Mouse (Mus musculus): Measurements from ENCODE around the gene AC129217.1. TPM values are rescaled to one million over a fixed set of nuclear protein-coding genes. Genes with fewer than 3 reads are reported as not detected.
A peak's percentile ranks its signal among the peaks of the same experiment; 100 is the strongest.

The AC129217.1 gene
- polyA plus RNA-seq, 1 experiment from 2014 or later: not detected

DNA sequence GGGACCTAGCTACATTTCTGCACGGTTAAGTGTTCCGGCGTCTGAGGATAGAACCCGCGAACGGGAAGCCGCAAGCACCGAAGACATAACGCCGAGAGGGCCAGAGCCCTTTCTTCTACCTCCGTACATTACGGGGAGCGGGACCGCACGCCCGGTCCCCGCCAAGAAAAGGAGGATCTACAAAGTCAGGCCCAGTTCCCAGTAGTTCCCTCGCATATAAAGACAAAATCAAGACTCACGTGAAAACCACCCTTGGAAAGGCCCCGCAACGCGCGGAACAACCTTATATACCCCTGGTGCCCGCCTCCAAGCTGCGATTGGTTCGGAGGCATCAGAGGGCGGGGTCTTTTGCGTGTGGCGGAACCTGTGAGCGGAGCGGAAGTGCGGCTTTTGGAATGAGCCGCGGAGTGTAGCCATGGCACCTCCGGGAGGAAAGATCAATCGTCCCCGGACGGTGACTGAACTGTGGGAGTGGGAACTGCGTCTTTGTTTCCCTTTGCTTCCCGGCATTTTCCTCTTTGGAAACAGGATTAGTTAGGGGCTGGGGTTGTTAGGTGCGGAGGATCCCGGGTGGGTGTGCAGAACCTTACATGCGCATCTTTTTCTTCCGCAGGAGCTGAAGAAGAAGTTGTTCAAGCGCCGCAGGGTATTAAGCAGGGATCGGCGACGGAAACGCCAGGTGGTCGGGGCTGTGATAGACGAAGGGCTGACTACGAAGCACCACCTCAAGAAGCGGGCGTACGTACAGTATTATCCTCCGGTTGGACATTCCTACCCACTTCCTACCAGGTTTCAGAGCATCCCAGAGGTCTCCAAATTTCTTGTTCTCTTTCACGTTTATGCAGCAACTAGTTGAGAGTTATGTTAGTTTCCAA, 59.2 kb downstream of the AC129217.1 start, which contains the start of the genes 1810009A15Rik and Gm49416:
1810009A15Rik (plus strand) TSS at position 343 of the 875 bp plus-strand sequence.
Gm49416 (plus strand) TSS at position 416 of the 875 bp plus-strand sequence.
- H3K4me1 ChIP-seq (ENCODE audit: control insufficient read depth, insufficient read depth, low read length): peaks cover 24% of the 10 kb centered on the region
- H3K9me3 ChIP-seq (replicated peaks; ENCODE audit: control insufficient read depth, low read length, poor library complexity, severe bottlenecking): no peaks in the 10 kb centered on the region
- peak within 1 kb of the TSS; percentile 90 for H3K4me2 ChIP-seq (ENCODE audit: low read length)
- peak within 1 kb of the TSS; percentile 71 for H3K4me3 ChIP-seq (ENCODE audit: low read depth, low read length)
- H3K9ac ChIP-seq (ENCODE audit: low read depth, low read length): peak within 1 kb of the TSS; percentile 70
- H3K27ac ChIP-seq (ENCODE audit: low read length): peak within 1 kb of the TSS; percentile 88
- under 1% methylated on average over 58 of the region's 58 CpGs for WGBS
- peak; percentile 95 for ATAC-seq
- H3K27me3 ChIP-seq (ENCODE audit: control insufficient read depth, insufficient read depth, low read depth, low read length): no peaks in the 10 kb centered on the region
- no peaks in the 10 kb centered on the region for H3K36me3 ChIP-seq (ENCODE audit: control insufficient read depth, insufficient read depth, low read length)

Small RNA genes within 50 kb of the gene (microRNA-seq; reads per million reads assigned to microRNA genes)
- 0.69 reads per million for gene Mir5136

Other genes with a start within 250 kb of the AC129217.1 start
- gene Slc22a8, start 238.5 kb upstream of the AC129217.1 start, polyA plus RNA-seq (2015; fragmentation: Nextera tagmentation; extraction: Ambion mirVana): 11.7 and 13.6 TPM in 2 replicates
- gene Slc22a6, start 211.7 kb upstream of the AC129217.1 start, polyA plus RNA-seq (2015; fragmentation: Nextera tagmentation; extraction: Ambion mirVana): 9.2 and 10.0 TPM in 2 replicates
- 0.53 and 0.65 TPM in 2 replicates for gene Chrm1, start 166.0 kb upstream of the AC129217.1 start, polyA plus RNA-seq (2015; fragmentation: Nextera tagmentation; extraction: Ambion mirVana)
- 176 and 182 TPM in 2 replicates for gene Slc3a2, start 106.4 kb upstream of the AC129217.1 start, polyA plus RNA-seq (2015; fragmentation: Nextera tagmentation; extraction: Ambion mirVana)
- gene Wdr74, start 93.9 kb upstream of the AC129217.1 start, polyA plus RNA-seq (2015; fragmentation: Nextera tagmentation; extraction: Ambion mirVana): 93.1 and 95.9 TPM in 2 replicates
- 1.2 and 1.8 TPM in 2 replicates for gene 1700092M07Rik, start 89.1 kb upstream of the AC129217.1 start, polyA plus RNA-seq (2015; fragmentation: Nextera tagmentation; extraction: Ambion mirVana)
- gene Stx5a, start 88.4 kb upstream of the AC129217.1 start, polyA plus RNA-seq (2015; fragmentation: Nextera tagmentation; extraction: Ambion mirVana): 122 and 123 TPM in 2 replicates
- gene Nxf1, start 72.7 kb upstream of the AC129217.1 start, polyA plus RNA-seq (2015; fragmentation: Nextera tagmentation; extraction: Ambion mirVana): 146 and 169 TPM in 2 replicates
- 195 and 202 TPM in 2 replicates for gene Tmem223, start 58.8 kb upstream of the AC129217.1 start, polyA plus RNA-seq (2015; fragmentation: Nextera tagmentation; extraction: Ambion mirVana)
- gene Tmem179b, start 55.3 kb upstream of the AC129217.1 start, polyA plus RNA-seq (2015; fragmentation: Nextera tagmentation; extraction: Ambion mirVana): 26.4 and 26.6 TPM in 2 replicates
- 30.7 and 32.9 TPM in 2 replicates for gene Taf6l, start 43.4 kb upstream of the AC129217.1 start, polyA plus RNA-seq (2015; fragmentation: Nextera tagmentation; extraction: Ambion mirVana)
- 136 and 140 TPM in 2 replicates for gene Polr2g, start 31.2 kb upstream of the AC129217.1 start, polyA plus RNA-seq (2015; fragmentation: Nextera tagmentation; extraction: Ambion mirVana)
- gene Zbtb3, start 27.2 kb upstream of the AC129217.1 start, polyA plus RNA-seq (2015; fragmentation: Nextera tagmentation; extraction: Ambion mirVana): 7.6 and 8.9 TPM in 2 replicates
- gene Ttc9c, start 10.4 kb upstream of the AC129217.1 start, polyA plus RNA-seq (2015; fragmentation: Nextera tagmentation; extraction: Ambion mirVana): 55.0 and 61.6 TPM in 2 replicates
- 5.3 and 6.2 TPM in 2 replicates for gene Hnrnpul2, start 9.8 kb upstream of the AC129217.1 start, polyA plus RNA-seq (2015; fragmentation: Nextera tagmentation; extraction: Ambion mirVana)
- gene Bscl2, start 7.7 kb downstream of the AC129217.1 start, polyA plus RNA-seq (2015; fragmentation: Nextera tagmentation; extraction: Ambion mirVana): 101 and 105 TPM in 2 replicates
- gene Gng3, start 9.4 kb downstream of the AC129217.1 start, polyA plus RNA-seq (2015; fragmentation: Nextera tagmentation; extraction: Ambion mirVana): 477 and 539 TPM in 2 replicates
- gene Lrrn4cl, start 21.0 kb downstream of the AC129217.1 start, polyA plus RNA-seq (2015; fragmentation: Nextera tagmentation; extraction: Ambion mirVana): 0.62 and 0.92 TPM in 2 replicates
- 130 and 142 TPM in 2 replicates for gene Ubxn1, start 41.7 kb downstream of the AC129217.1 start, polyA plus RNA-seq (2015; fragmentation: Nextera tagmentation; extraction: Ambion mirVana)
- 54.5 and 59.8 TPM in 2 replicates for gene Uqcc3, start 51.1 kb downstream of the AC129217.1 start, polyA plus RNA-seq (2015; fragmentation: Nextera tagmentation; extraction: Ambion mirVana)
- gene Lbhd1, start 54.0 kb downstream of the AC129217.1 start, polyA plus RNA-seq (2015; fragmentation: Nextera tagmentation; extraction: Ambion mirVana): 30.5 and 31.7 TPM in 2 replicates
- not detected in 2 replicates for gene Gm49403, start 54.2 kb downstream of the AC129217.1 start, polyA plus RNA-seq (2015; fragmentation: Nextera tagmentation; extraction: Ambion mirVana)
- 35.4 and 39.2 TPM in 2 replicates for gene 1810009A15Rik, start 59.1 kb downstream of the AC129217.1 start, polyA plus RNA-seq (2015; fragmentation: Nextera tagmentation; extraction: Ambion mirVana)
- 0.43 TPM in 1 of 2 replicates, not detected in the other for gene Gm49416, start 59.2 kb downstream of the AC129217.1 start, polyA plus RNA-seq (2015; fragmentation: Nextera tagmentation; extraction: Ambion mirVana)
- 29.2 and 30.9 TPM in 2 replicates for gene Ints5, start 63.2 kb downstream of the AC129217.1 start, polyA plus RNA-seq (2015; fragmentation: Nextera tagmentation; extraction: Ambion mirVana)
- gene Ganab, start 68.3 kb downstream of the AC129217.1 start, polyA plus RNA-seq (2015; fragmentation: Nextera tagmentation; extraction: Ambion mirVana): 76.8 and 84.0 TPM in 2 replicates
- gene B3gat3, start 90.6 kb downstream of the AC129217.1 start, polyA plus RNA-seq (2015; fragmentation: Nextera tagmentation; extraction: Ambion mirVana): 87.8 and 95.7 TPM in 2 replicates
- 1.4 and 2.2 TPM in 2 replicates for gene Rom1, start 99.6 kb downstream of the AC129217.1 start, polyA plus RNA-seq (2015; fragmentation: Nextera tagmentation; extraction: Ambion mirVana)
- gene Eml3, start 99.8 kb downstream of the AC129217.1 start, polyA plus RNA-seq (2015; fragmentation: Nextera tagmentation; extraction: Ambion mirVana): 8.6 and 9.1 TPM in 2 replicates
- gene Mta2, start 112.1 kb downstream of the AC129217.1 start, polyA plus RNA-seq (2015; fragmentation: Nextera tagmentation; extraction: Ambion mirVana): 108 and 121 TPM in 2 replicates
- gene Tut1, start 124.1 kb downstream of the AC129217.1 start, polyA plus RNA-seq (2015; fragmentation: Nextera tagmentation; extraction: Ambion mirVana): 25.6 and 26.2 TPM in 2 replicates
- gene Eef1g, start 137.3 kb downstream of the AC129217.1 start, polyA plus RNA-seq (2015; fragmentation: Nextera tagmentation; extraction: Ambion mirVana): 283 and 293 TPM in 2 replicates
- gene Ahnak, start 159.5 kb downstream of the AC129217.1 start, polyA plus RNA-seq (2015; fragmentation: Nextera tagmentation; extraction: Ambion mirVana): 2.7 and 3.2 TPM in 2 replicates